ENCODE assay signal across 9 mouse cellular contexts in genomic region chr6:84976563-84976971, GRCm38 (mm10).
DNase-seq lines count a peak whose midpoint lies in the region; ATAC-seq and TF ChIP-seq lines count a peak whose summit lies in the region.
"Had no signal": no experiment of that assay in that cellular context is flagged by ENCODE, and none has a peak within 500 bp of the region (broad histone marks: within the 10 kb centered on the region; RNA-seq: fewer than 3 reads in every experiment).

No protein-coding gene starts in this region.

- intact Hi-C loops in left cerebral cortex, postnatal 10 days (cut with DNase I) = no loop called here

- no peak overlapping the region for H3K27ac ChIP-seq in midbrain, postnatal 0 days (ENCODE audit: low read depth, low read length)
- H3K27ac ChIP-seq in midbrain, embryonic 13.5 days = no peak overlapping the region
- H3K27ac ChIP-seq in limb, embryonic 11.5 days (replicated peaks; ENCODE audit: low read depth, low read length) = no peak overlapping the region
- H3K27ac ChIP-seq: embryonic facial prominence, embryonic 13.5 days; neural tube, embryonic 12.5 days had no signal

- TF ChIP-seq CTCF in midbrain, postnatal 0 days (IDR thresholded peaks at IDR 0.05) = no peak

- DNase-seq in midbrain, postnatal 0 days (ENCODE audit: low spot score) = peak; percentile 1
- peak; percentile 64 to 65 for DNase-seq in heart, adult 18-20 months
- peak; percentile 47 for DNase-seq in limb, embryonic 11.5 days (ENCODE audit: low spot score)
- peak; percentile 26 for DNase-seq in yolk sac, embryonic 10.5 days (ENCODE audit: low spot score)
- DNase-seq in left cerebral cortex, postnatal 10 days (ENCODE audit: extremely low spot score in 1 of 2, low spot score in 2 of 2) = no peak
- DNase-seq in spleen, adult 18-20 months = no peak

- H3K27me3 ChIP-seq in midbrain, postnatal 0 days (ENCODE audit: insufficient read depth, low read length) = no peaks in the 10 kb centered on the region
- H3K27me3 ChIP-seq in midbrain, embryonic 13.5 days = no peaks in the 10 kb centered on the region
- no peaks in the 10 kb centered on the region for H3K27me3 ChIP-seq in limb, embryonic 11.5 days (ENCODE audit: control insufficient read depth, insufficient read depth, low read length)
- H3K27me3 ChIP-seq: embryonic facial prominence, embryonic 13.5 days; neural tube, embryonic 12.5 days had no signal

- H3K9me3 ChIP-seq in midbrain, postnatal 0 days (ENCODE audit: low read length) = no peaks in the 10 kb centered on the region
- no peaks in the 10 kb centered on the region for H3K9me3 ChIP-seq in midbrain, embryonic 13.5 days
- no peaks in the 10 kb centered on the region for H3K9me3 ChIP-seq in limb, embryonic 11.5 days (ENCODE audit: control insufficient read depth, low read length)
- H3K9me3 ChIP-seq: embryonic facial prominence, embryonic 13.5 days; neural tube, embryonic 12.5 days had no signal

- no peak overlapping the region for H3K9ac ChIP-seq in midbrain, postnatal 0 days (replicated peaks; ENCODE audit: low read length, poor library complexity, severe bottlenecking)
- H3K9ac ChIP-seq in midbrain, embryonic 13.5 days (replicated peaks) = no peak overlapping the region
- no peak overlapping the region for H3K9ac ChIP-seq in limb, embryonic 11.5 days (ENCODE audit: low read length)
- H3K9ac ChIP-seq: embryonic facial prominence, embryonic 13.5 days; neural tube, embryonic 12.5 days had no signal

- H3K4me2 ChIP-seq in midbrain, postnatal 0 days (ENCODE audit: low read depth, low read length, poor library complexity, severe bottlenecking) = no peak overlapping the region
- no peak overlapping the region for H3K4me2 ChIP-seq in midbrain, embryonic 13.5 days (replicated peaks)
- H3K4me2 ChIP-seq in limb, embryonic 11.5 days (ENCODE audit: low read depth, severe bottlenecking) = no peak overlapping the region
- H3K4me2 ChIP-seq: embryonic facial prominence, embryonic 13.5 days; neural tube, embryonic 12.5 days had no signal

- ATAC-seq in midbrain, postnatal 0 days (ENCODE audit: low FRiP score) = no peak
- ATAC-seq in midbrain, embryonic 13.5 days = no peak
- ATAC-seq in limb, embryonic 11.5 days (ENCODE audit: insufficient number of reproducible peaks, low FRiP score, low TSS enrichment, low read depth) = no peak

- H3K4me3 ChIP-seq in midbrain, postnatal 0 days (ENCODE audit: low read depth, low read length) = no peak overlapping the region
- no peak overlapping the region for H3K4me3 ChIP-seq in midbrain, embryonic 13.5 days (replicated peaks)
- no peak overlapping the region for H3K4me3 ChIP-seq in limb, embryonic 11.5 days (ENCODE audit: low read depth, low read length)
- H3K4me3 ChIP-seq: embryonic facial prominence, embryonic 13.5 days; neural tube, embryonic 12.5 days had no signal

- no peaks in the 10 kb centered on the region for H3K36me3 ChIP-seq in midbrain, postnatal 0 days (ENCODE audit: insufficient read depth, low read length)
- H3K36me3 ChIP-seq in midbrain, embryonic 13.5 days = no peaks in the 10 kb centered on the region
- H3K36me3 ChIP-seq in limb, embryonic 11.5 days (ENCODE audit: control insufficient read depth, insufficient read depth, low read length) = no peaks in the 10 kb centered on the region
- H3K36me3 ChIP-seq: embryonic facial prominence, embryonic 13.5 days; neural tube, embryonic 12.5 days had no signal

- WGBS in midbrain, postnatal 0 days = 60% methylated on average over 3 of the region's 3 CpGs
- 62% methylated on average over 3 of the region's 3 CpGs for WGBS in midbrain, embryonic 13.5 days
- WGBS in limb, embryonic 11.5 days = 8% methylated on average over 3 of the region's 3 CpGs

- H3K4me1 ChIP-seq in midbrain, postnatal 0 days (ENCODE audit: insufficient read depth, low read length) = no peaks in the 10 kb centered on the region
- H3K4me1 ChIP-seq in midbrain, embryonic 13.5 days (replicated peaks) = no peaks in the 10 kb centered on the region
- 0 out of 2 replicates have a peak, but pooled peaks cover 6% of the 10 kb centered on the region for H3K4me1 ChIP-seq in limb, embryonic 11.5 days (ENCODE audit: control insufficient read depth, insufficient read depth, low read length)
- H3K4me1 ChIP-seq: neural tube, embryonic 12.5 days had no signal

Comparison
In these comparisons a context has a peak if more than half of its experiments do, and no peak if none do; other contexts are left out.
1. DNase-seq: peak in midbrain, postnatal 0 days (single experiment), heart, adult 18-20 months (2 of 2), limb, embryonic 11.5 days (single experiment) and yolk sac, embryonic 10.5 days (single experiment); none in left cerebral cortex, postnatal 10 days (0 of 2) and spleen, adult 18-20 months (0 of 2).